Mouse (Mus musculus): ENCODE measurements around the gene Hpse2. TPM values are rescaled to one million over a fixed set of nuclear protein-coding genes. Genes with fewer than 3 reads are reported as not detected.
"Not testable (repeated sequence)": the region's sequence is repeated elsewhere in the genome, so short reads cannot be mapped to it uniquely, and the experiment has no call there.

The Hpse2 gene
- total RNA-seq (2021): under 1 TPM; 0.07 to 0.43 TPM
- long read RNA-seq, experiment 1: 0 reads
- long read RNA-seq, experiment 2: 0 reads

DNA sequence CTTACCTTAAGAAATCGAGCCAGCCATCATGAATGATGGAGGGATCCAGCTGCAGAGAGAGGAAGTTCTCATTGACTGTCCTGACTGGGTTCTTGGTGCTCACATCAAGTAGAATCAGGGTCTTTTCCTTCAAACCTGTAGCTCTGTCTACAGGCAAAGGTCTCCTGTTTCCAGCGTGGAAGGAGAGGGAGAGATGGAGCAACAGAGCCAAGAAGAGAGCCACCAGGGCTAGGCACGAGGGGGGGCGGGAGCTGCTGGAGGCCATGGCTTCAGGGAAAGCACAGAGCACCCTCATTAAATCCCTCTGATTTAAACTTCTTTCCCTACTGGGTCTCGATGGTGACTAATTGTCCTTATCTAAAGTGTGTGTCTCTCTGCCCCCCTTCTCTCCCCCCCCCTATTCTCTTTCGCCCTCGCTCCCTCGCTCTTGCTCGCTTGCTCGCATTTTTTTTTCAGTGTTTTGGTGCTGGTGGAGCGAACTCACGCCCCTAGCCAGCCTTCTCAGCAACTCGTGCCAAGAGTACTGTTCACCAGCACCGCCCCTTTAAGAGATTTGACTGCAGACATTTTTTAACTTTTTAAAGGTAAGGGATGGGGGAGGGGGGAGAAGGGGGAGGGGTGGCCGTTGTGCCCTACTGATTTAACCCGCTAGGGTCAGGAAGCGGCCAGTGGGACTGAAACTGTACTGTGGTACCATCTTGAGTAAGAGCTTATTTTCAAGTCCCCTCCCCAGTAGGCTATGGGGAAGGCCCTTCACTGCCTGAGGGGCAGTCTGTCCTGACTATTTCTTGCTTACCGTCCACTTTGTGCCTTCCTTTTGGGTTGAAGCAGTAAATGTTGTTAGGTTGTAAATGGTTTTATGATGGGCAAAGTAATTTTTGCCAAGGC lies at the start of gene Hpse2:
Gene Hpse2 (minus strand): TSS at position 339 of the 888 bp plus-strand sequence.
- no peak for DNase-seq (ENCODE audit: low spot score in 2 of 2)

DNA sequence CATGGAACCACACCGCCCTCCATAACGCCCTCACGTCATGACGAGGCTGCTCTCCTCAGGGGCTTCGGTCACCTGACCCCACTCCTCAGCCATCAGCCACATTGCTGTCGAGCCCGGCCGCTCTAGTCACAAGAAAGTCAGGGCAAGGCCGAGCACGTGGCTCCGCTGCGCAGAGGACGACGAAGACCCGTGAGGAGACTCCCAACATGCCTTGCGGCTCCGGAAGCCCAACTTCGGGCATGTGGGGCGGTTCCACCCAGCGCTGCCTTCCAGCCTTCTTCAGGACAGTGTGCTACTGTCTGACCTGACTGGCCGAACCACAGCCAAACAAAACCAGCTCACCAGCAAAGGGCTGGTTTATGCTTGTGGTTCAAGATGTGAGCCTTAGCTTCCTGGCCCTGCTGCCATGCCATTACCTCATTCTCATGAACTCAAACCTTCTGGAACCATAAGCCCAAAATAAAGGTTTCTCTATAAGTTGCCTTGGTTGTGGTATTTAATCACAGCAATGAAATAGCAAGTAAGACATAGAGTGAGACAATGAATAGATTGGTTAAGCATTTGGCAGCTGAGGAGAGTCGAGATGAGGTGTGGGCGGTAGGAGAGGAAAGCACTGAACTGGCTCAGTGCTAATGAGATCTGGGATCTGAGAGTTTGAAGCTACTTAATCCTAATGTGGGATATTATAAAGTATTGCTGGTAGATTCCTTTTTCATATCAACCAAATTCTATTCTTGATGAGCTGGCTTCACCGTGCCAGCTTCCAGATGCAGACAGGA lies 39.5 kb upstream of the Hpse2 start:
- DNase-seq (ENCODE audit: low spot score in 2 of 2): no peak

DNA sequence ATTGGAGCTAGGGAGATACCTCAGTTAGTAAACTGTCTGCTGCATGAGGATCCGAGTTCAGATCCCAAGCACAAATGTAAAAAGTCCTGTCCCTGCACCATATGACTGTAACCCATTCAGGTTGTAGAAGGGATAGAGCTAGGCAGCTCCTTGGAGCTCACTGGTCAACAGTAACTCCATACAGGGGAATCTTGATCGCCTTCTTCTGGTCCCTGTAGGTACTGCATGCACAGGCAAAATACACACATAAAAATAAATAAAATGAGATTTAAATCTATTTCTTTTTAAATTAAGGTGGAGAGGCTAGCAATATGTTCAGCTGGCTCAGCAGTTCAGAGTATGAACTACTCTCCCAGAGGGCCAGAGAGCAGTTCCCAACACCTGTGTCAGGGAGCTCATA lies 35.9 kb upstream of the Hpse2 start:
- DNase-seq (ENCODE audit: low spot score in 2 of 2): no peak

DNA sequence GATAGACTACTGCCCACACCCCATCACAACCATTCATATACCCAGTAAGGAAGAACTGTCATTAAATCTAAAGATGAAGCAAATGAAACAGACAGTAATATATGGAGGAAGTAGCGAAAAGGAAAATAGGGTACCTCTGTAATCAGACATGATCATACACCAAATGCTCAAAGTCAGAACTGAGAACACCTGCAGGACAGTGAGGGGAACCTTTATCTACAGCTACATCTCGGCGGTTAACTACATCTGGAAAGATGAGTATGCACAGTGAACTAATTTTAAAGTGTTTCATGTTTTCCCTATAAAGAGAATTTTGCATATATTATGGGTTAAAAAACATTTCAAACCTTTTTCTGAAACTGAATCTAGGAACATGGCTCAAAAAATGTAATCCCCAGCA lies 32.4 kb upstream of the Hpse2 start:
- no peak for DNase-seq (ENCODE audit: low spot score in 2 of 2)

DNA sequence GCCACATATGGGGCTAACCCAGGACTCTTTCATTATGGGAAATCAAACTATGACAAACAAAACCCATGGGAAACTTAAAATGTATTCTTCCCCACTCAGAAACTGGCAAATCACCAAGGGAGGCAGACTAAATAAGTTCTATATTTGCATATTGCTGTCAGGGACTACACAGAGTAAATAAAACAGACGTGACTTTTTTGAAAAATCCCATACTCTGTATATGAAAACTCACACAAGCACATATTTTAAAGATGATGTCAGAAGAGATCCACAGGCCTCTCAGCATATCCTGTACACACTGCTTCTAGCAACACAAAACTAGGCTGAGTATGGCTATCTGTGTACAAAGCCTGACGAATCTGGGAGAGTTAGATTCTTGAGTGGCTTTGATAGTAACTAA lies 27.4 kb upstream of the Hpse2 start:
- no peak for DNase-seq (ENCODE audit: low spot score in 2 of 2)

DNA sequence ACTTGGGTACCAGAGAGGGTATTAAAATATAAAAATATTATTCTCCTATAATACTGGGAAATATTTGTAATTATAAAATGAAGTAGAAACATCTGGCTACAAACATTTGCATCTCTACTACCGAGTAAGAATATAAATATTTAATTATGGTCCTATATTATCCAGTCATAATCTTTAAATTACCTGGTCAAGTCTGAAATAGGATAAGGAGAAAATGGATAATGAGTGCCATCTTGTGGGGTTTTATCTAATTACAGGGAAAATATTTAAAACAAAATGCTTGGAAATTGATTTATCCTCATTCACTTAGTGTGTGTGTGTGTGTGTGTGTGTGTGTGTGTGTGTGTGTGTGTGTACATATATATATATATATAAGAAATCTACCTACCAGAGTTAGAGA lies 19.0 kb upstream of the Hpse2 start:
- no peak for DNase-seq (ENCODE audit: low spot score in 2 of 2)

DNA sequence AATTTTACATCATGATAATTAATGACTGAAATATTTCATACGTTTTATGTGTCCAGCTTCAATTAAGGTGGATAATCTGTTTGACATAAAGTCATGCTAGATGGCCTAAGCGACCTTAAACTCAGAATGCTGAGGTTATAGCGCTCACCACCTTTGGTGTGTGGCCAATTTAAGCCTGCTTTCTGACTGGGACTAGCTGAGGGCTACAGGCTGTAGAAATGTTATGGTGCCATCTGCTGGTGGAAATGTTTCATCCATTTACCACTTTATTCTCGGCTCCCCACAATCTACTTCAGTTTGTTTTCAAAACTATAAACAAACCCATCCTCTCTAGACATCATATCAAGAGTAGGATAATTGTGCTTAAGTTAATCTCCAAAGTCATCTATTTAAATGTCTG lies 8.2 kb upstream of the Hpse2 start:
- peak; percentile 13 to 64 for DNase-seq (ENCODE audit: low spot score in 2 of 2)

DNA sequence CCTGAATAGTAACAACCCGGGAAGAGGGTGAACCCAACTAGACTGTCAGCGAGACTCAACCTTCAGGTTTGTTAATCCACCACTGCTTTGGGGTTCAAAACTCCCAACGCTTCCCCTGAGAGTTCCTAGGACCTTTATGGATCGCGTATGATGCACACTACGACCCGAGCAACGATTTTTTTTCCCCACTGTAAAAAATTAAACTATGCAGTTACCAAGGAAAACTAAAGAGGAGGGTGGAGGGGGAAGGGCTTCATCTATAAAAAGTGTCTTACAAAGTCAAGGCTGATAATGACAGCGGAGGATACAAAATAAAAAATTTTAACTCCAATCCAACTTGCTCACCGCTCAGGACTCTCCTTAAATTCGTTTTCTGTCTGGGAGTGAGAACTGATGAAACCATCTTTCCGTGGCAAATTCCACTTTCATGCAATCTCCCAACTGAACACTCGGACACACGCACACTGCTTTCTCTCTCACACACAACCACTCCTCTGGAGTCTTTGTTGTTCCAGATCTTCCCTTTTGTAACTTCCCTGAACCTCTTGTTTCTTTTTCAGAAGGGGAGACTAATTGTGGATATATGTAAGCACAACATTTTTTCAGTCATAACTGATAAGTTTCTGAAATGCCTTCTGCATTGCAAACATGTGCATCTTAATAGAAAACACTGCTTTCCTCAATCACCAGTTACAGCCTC lies 934 bp downstream of the Hpse2 start:
- no peak for DNase-seq (ENCODE audit: low spot score in 2 of 2)

DNA sequence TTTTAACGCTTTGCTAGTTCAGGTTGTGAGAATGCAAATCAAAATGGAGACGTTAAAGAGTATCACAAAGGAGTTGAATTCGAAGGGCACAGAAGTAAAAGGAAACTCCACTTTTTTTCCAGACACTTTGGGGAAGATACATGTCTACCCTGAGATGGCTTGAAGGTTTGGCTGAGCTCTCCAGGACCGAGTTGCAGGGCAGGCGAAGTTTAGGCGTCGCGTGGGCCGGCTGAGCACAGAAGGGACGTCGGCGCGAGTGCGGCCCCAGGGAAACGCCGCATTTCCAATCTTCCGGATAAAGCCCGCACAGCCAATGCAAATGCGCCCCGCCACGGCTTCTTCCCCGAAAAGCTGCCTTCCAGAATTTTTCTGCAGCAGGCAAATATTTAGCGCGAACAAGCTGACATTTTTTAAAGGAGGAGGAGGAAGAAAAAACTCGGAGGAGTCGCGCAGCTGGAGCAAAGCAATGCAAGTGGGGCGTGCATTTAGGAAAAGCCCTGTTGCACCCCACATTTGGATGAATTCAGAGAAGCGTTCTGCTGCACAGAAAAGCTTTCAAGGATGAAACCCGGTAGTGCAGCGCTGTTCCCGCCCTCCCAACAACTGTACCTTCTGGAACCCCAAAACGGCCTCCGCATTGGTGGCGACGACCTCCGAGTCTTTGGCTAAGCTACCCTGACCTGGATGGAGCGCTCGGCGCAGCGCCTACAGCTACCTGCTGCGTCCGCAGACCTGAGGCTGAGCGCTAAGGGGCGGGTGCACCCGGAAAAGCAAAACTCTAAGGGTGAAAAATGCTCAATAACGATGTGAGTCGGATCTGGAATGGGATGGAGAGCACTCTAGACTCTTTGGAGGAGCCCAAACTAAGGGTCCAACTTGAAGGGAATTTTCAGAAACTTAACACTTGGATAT lies 1.9 kb downstream of the Hpse2 start:
- DNase-seq (ENCODE audit: low spot score in 2 of 2): peak in 1 of 2 experiments; percentile 9

DNA sequence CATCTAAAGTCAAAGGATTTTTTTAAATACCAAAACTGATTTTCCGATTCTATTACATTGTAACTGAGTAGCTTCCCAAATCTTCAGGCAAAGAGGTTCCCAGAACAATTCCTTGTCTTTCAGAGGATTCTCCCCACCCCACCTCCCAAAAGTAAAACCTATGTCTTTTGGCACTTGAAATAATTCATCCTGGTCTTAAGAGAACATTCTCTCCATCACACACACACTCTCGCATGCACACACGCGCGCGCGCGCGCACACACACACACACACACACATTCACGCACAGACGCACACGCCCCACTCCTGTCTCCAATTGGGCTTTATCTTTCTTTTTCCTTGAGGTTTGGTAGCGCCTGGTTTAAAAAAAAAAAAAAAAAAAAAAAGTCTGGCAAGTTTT lies 2.7 kb downstream of the Hpse2 start:
- no peak for DNase-seq (ENCODE audit: low spot score in 2 of 2)

DNA sequence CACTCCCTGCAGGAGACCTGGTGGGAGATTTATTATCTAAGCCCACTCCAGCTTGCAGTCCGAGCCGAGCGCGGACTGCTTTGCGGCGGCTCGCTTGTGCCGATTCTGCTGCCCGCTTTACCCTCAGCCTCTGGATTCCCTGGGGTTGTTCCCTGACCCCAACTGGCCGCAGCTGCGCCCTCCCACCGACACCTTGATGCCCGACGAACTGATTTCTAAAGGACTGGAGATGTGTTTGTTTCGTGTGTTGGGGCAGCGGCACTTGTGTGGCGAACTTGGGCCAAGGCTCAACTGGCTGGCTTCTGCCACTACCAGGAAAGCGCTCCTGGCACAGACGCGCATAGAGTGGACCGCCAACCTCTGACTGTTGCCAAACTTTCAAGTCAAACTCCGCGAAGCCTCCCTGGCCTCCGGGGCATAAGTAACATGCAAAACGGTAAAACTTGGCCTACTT lies 3.1 kb downstream of the Hpse2 start:
- DNase-seq (ENCODE audit: low spot score in 2 of 2): no peak

DNA sequence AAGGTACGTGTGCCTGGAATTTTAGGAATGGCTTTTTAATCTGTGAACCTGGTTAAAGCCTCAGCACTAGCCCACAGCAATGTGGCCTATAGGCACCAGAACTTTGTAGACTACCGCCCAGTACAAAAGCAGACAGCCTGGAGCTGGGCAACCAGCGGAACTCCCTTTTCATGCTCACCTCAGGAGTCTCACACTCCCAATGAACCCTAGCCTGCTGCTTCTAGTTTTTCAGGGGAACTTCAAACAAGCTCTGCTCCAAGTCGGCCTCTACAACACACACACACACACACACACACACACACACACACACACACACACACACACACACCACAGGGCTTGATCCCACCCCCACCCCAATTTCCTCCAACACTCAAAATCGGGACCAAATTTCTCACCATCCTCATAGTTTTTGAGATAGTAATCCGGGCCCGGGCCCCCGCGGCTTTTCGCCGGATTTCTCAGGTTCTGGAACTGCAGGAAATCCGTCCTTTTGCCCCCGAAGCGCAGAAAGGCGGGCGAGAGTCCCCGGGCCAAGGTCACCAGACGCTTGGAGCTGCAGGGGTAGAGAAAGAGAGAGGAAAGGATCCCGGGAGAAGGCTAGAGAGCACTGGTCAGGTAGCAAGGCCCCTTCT lies 3.7 kb downstream of the Hpse2 start:
- no peak for DNase-seq (ENCODE audit: low spot score in 2 of 2)

DNA sequence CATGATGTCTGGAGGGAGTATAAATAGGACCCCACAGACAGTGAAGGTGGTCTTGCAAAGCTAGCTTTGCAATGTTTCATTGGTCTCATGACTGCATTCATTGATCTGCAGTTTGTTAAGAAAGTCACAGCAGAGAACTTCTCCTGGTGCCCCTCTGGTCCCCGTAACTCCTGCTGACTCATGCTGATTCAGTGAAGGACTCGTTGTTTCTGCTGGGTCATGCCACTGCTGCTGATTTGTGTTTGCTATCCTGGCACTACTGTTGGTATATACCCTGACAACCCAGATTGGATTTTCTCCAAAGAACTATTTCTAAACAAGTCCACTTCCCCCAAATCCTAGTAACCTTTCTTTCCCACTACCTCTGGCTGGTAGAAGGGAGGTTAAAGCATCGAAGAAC lies 29.3 kb downstream of the Hpse2 start:
- DNase-seq (ENCODE audit: low spot score in 2 of 2): no peak

DNA sequence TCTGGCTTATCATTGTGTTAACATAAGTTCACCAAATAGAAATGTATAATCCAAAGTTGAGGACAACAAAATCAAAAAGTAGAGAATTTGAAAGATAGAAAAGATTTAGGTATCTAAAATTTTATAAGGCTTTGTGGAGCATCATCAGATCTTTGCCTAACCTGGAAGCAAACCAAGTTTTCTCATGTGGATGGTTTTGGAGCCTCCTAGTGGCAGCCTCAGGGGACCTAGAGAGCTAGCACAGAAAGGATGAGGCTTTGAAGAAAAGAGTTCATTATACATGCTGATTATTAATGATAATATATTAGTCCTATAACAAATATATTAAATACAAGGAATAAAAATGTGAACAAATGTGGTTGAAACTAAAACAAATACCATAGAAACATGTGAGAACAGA lies 77.0 kb downstream of the Hpse2 start:
- peak; percentile 19 to 61 for DNase-seq (ENCODE audit: low spot score in 2 of 2)

DNA sequence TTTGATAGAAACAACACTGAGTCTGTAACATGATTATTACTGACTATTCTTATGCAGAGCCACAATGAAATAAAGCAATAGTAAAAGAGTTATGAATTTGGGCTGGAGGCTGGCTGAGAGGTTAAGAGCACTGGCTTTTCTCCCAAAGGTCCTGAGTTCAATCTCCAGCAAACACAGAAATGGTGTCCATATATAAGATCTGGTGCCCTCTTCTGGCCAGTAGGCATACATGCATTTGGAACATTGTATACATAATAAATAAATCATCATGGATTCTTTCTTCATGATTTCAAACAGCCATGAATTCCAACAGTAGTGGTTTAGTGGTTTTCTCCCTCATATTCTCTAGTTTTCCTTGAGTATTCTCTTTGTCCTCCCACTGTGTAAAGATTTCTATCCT lies 81.4 kb downstream of the Hpse2 start:
- DNase-seq (ENCODE audit: low spot score in 2 of 2): no peak

DNA sequence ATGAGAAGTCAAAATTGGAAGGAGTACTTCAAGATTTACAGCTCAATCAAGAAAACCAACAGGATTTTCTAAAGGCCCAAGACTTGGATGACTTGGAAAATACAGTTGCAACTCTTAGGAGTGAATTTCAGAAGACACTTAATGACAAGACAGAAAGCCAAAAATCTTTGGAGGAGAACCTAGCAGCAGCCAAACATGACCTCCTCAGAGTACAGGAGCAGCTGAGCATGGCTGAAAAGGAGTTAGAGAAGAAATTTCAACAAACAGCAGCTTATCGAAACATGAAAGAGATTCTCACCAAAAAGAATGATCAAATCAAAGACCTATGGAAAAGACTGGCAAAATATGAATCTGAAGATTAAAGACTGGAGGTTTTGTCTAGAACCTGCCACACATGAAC lies 106.8 kb downstream of the Hpse2 start:
- DNase-seq (ENCODE audit: low spot score in 2 of 2): not testable (repeated sequence)

DNA sequence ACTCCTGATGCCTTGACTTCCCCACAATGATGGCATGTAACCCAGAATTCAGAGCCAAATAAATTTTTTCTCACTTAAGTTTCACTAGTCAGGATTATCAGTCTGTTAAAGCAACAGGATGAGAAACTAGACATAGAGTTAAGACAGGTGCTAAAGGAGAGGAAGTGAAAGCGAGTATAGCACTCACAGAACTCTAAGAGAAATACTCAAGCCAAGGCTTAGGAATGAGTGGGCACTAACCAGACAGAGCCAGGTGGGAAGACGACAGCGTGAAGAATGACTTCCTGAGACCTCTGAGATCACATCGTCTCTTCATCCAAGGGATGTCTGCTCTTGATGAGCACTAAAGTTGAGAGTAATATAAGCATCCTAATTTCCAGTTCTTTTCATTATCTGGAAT lies 144.2 kb downstream of the Hpse2 start:
- DNase-seq (ENCODE audit: low spot score in 2 of 2): no peak

DNA sequence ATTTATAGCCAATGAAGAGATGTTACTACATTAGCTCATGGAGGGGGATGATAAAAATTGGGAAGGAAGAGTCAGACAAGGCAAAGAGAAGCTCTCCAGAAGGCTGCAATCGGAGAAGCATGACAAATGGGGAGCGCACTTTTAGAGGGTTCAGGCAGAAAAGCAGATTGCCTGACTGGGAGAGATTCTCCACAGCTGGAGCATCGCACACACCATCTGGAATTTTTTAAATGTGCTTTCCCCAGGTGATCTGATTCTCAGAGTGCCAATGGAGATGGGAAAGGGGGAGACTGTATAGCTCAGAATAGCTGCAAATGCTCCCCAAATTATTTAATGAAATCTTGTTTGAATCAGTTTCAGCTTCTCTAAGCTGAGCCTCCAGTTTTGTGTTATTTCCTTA lies 156.4 kb downstream of the Hpse2 start:
- DNase-seq (ENCODE audit: low spot score in 2 of 2): no peak

DNA sequence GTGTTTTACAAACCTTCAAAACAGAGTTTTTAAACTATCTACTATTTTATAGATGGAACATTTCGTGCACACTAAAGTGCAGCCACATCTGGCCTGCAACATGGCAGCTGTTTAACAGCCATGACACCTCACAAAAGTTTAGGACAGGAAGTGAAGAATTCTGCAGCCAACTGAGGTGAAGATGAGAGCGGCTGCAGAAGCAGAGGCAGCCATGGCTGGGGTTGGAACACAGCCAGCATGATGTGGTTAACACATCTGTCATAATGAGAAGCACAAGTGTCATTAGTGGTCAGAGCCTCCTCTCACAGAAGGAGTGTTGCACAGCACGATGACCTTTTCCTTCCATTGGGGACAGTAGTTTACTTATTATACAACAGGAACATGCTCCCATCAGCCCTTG lies 194.6 kb downstream of the Hpse2 start:
- no peak for DNase-seq (ENCODE audit: low spot score in 2 of 2)

DNA sequence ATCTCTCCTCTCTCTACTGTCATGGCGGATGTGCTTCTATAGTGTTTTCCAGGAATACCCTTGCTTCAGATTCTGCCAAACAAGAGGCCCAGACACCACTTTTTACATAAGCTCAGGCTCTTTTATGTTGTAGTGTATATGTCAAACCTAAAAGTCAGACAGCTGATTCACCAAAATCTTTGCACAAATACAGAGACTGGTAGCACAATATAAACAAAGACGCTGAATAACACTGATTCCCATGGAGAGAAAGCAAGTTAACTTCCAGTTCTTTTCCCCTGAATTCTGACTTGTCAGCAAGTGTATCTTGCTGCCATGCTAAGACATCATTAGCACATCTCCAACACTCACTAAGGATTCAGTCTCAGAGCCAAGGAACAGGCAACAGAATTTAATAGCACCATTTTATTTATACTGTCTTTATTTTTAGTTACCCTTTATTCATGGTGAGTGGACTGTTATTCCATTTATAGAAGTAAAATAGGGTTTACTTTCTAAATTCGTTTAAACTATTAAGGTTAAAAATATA lies 212.7 kb downstream of the Hpse2 start:
- no peak for DNase-seq (ENCODE audit: low spot score in 2 of 2)
